Mouse (Mus musculus): ENCODE measurements around the gene Tas2r138.
"Not testable (repeated sequence)": the region's sequence is repeated elsewhere in the genome, so short reads cannot be mapped to it uniquely, and the experiment has no call there.

Tas2r138 gene

GRCm38 (mm10) chr6:40613260-40613852 is at the start of gene Tas2r138:
Tas2r138 (minus strand) TSS chr6:40613310.
- DNase-seq, result no peak

- DNase-seq, result no peak
Measured at GRCm38 (mm10) chr6:40660930-40661329, 47.8 kb upstream of the Tas2r138 start.

- no peak for DNase-seq
Measured at GRCm38 (mm10) chr6:40650953-40651352, 37.8 kb upstream of the Tas2r138 start.

GRCm38 (mm10) chr6:40645701-40646100 is 32.6 kb upstream of the Tas2r138 start:
- no peak for DNase-seq

- DNase-seq, result no peak
Measured at GRCm38 (mm10) chr6:40640710-40641538, 27.8 kb upstream of the Tas2r138 start.

GRCm38 (mm10) chr6:40637755-40638154 is 24.6 kb upstream of the Tas2r138 start:
- DNase-seq, result no peak

GRCm38 (mm10) chr6:40635559-40635958 is 22.4 kb upstream of the Tas2r138 start:
- DNase-seq, result no peak

GRCm38 (mm10) chr6:40634640-40635071 is 21.5 kb upstream of the Tas2r138 start:
- no peak for DNase-seq

- no peak for DNase-seq
Measured at GRCm38 (mm10) chr6:40628406-40629000, 15.4 kb upstream of the Tas2r138 start, which contains the start of gene Mgam. Mgam (plus strand) TSS chr6:40628831.

GRCm38 (mm10) chr6:40626111-40626510 is 13.0 kb upstream of the Tas2r138 start:
- no peak for DNase-seq

- DNase-seq, result peak; percentile 4 to 8
Measured at GRCm38 (mm10) chr6:40617965-40618364, 4.9 kb upstream of the Tas2r138 start.

- DNase-seq, result no peak
Measured at GRCm38 (mm10) chr6:40610244-40610643, 2.9 kb downstream of the Tas2r138 start.

GRCm38 (mm10) chr6:40607431-40607830 is 5.7 kb downstream of the Tas2r138 start:
- DNase-seq, result no peak

GRCm38 (mm10) chr6:40598546-40598945 is 14.6 kb downstream of the Tas2r138 start:
- not testable (repeated sequence) for DNase-seq

- DNase-seq, result no peak
Measured at GRCm38 (mm10) chr6:40594804-40595550, 18.1 kb downstream of the Tas2r138 start.

- no peak for DNase-seq
Measured at GRCm38 (mm10) chr6:40588346-40588745, 24.8 kb downstream of the Tas2r138 start.

- DNase-seq, result no peak
Measured at GRCm38 (mm10) chr6:40585645-40586044, 27.5 kb downstream of the Tas2r138 start, which contains the start of gene Clec5a. Clec5a (minus strand) TSS chr6:40585821.

GRCm38 (mm10) chr6:40584336-40584735 is 28.8 kb downstream of the Tas2r138 start:
- no peak for DNase-seq

- DNase-seq, result no peak
Measured at GRCm38 (mm10) chr6:40576305-40576704, 36.8 kb downstream of the Tas2r138 start.

- DNase-seq, result no peak
Measured at GRCm38 (mm10) chr6:40573618-40574017, 39.5 kb downstream of the Tas2r138 start.

- no peak for DNase-seq
Measured at GRCm38 (mm10) chr6:40569187-40569586, 43.9 kb downstream of the Tas2r138 start, which contains the start of gene Olfr460. Olfr460 (plus strand) TSS chr6:40569487.

Data from B cell, adult 2 months (primary cell).